ENCODE assay signal across 25 mouse cellular contexts in the genomic region with DNA sequence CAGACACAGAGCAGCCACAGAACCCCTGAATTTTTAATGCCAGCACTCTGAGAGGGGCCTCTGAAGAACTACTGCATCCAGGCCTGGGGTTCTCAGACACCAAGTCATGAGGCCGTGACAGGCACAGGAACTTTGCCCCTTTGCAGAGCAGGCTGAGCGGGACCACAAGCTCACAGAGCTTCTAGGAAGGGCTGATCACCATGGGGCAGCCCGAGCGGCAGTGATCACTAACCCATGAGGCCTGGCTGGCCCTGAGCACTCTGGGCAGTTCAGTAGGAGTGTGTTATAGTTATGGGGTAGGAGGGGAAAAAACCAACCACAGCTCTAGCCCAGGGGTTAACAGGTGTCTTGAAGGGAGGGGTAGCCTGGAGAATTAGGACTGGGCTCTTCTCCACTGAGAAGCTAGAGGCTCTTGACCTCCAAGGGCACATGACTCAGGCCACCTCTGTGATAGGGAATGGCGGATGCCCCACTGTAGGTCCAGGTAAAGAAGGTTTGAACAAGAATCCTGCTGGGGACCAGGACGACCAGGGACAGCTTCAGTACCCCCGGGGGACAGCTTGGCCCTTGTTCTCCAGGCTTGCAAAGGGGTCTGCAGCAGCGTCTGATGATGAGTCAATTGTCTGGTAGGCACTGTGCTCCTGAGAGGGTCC. TPM values are rescaled to one million over a fixed set of nuclear protein-coding genes. Genes with fewer than 3 reads are reported as not detected.
DNase-seq lines count a peak whose midpoint lies in the region; ATAC-seq and TF ChIP-seq lines count a peak whose summit lies in the region.
"Had no signal": no experiment of that assay in that cellular context is flagged by ENCODE, and none has a peak within 500 bp of the region (broad histone marks: within the 10 kb centered on the region; RNA-seq: fewer than 3 reads in every experiment).

No protein-coding gene starts in this region.

- H3K4me1 ChIP-seq in cerebellum, adult 2 months (ENCODE audit: control insufficient read depth, insufficient read depth, low read length): peaks cover 38% of the 10 kb centered on the region
- peaks cover 21% of the 10 kb centered on the region for H3K4me1 ChIP-seq in kidney, embryonic 14.5 days (ENCODE audit: control insufficient read depth, insufficient read depth, low read length)
- peaks cover 33% of the 10 kb centered on the region for H3K4me1 ChIP-seq in embryonic facial prominence, embryonic 10.5 days
- peaks cover under 1% of the 10 kb centered on the region; the same call in 1 of the 2 replicates for H3K4me1 ChIP-seq in forebrain, embryonic 13.5 days

- H3K4me2 ChIP-seq in kidney, embryonic 14.5 days (replicated peaks; ENCODE audit: low read depth, low read length): no peak overlapping the region
- H3K4me2 ChIP-seq in forebrain, embryonic 13.5 days: no peak overlapping the region
- H3K4me2 ChIP-seq: embryonic facial prominence, embryonic 12.5 days; embryonic facial prominence, embryonic 15.5 days; forebrain, embryonic 12.5 days; heart, embryonic 11.5 days; hindbrain, embryonic 13.5 days had no signal

- H3K27ac ChIP-seq in cerebellum, adult 2 months (ENCODE audit: insufficient read depth, low read length): peak overlapping the region; percentile 71
- no peak overlapping the region for H3K27ac ChIP-seq in kidney, embryonic 14.5 days (ENCODE audit: low read depth, low read length)
- no peak overlapping the region for H3K27ac ChIP-seq in embryonic facial prominence, embryonic 10.5 days (replicated peaks)
- H3K27ac ChIP-seq in forebrain, embryonic 13.5 days: no peak overlapping the region
- H3K27ac ChIP-seq: embryonic facial prominence, embryonic 12.5 days; embryonic facial prominence, embryonic 15.5 days; forebrain, embryonic 12.5 days; hindbrain, embryonic 10.5 days; hindbrain, embryonic 13.5 days had no signal

- no peaks in the 10 kb centered on the region for H3K27me3 ChIP-seq in cerebellum, adult 2 months (ENCODE audit: control insufficient read depth, insufficient read depth, low read length)
- H3K27me3 ChIP-seq in kidney, embryonic 14.5 days (ENCODE audit: control insufficient read depth, insufficient read depth, low read length): no peaks in the 10 kb centered on the region
- peaks cover under 1% of the 10 kb centered on the region; the same call in 1 of the 2 replicates for H3K27me3 ChIP-seq in embryonic facial prominence, embryonic 10.5 days (replicated peaks; ENCODE audit: low read depth, poor library complexity, severe bottlenecking)
- H3K27me3 ChIP-seq in forebrain, embryonic 13.5 days: no peaks in the 10 kb centered on the region
- H3K27me3 ChIP-seq: embryonic facial prominence, embryonic 12.5 days; embryonic facial prominence, embryonic 15.5 days; forebrain, embryonic 12.5 days; hindbrain, embryonic 13.5 days; Patski had no signal

- no peak for TF ChIP-seq POLR2A in cerebellum, adult 2 months (IDR thresholded peaks at IDR 0.05; ENCODE audit: borderline replicate concordance, insufficient read depth, low read length)

- ATAC-seq in kidney, embryonic 14.5 days (ENCODE audit: low FRiP score, low TSS enrichment): no peak
- ATAC-seq in forebrain, embryonic 13.5 days: no peak
- ATAC-seq: forebrain, embryonic 16.5 days; hindbrain, embryonic 16.5 days; Patski had no signal

- no peak for DNase-seq in cerebellum, adult 2 months
- DNase-seq in cerebellum, adult 8-10 months: no peak
- DNase-seq in kidney, adult 18-20 months: peak; percentile 47
- peak; percentile 69 for DNase-seq in kidney, adult 9 months
- DNase-seq in kidney, postnatal 25 days: peak; percentile 56 to 87
- no peak for DNase-seq in embryonic facial prominence, embryonic 10.5 days (ENCODE audit: low spot score)
- DNase-seq: adrenal gland, postnatal 10 days; cerebellum, adult 11 months; gastrocnemius, postnatal 10 days; gastrocnemius, postnatal 36 days; heart, postnatal 36 days had no signal

- WGBS in cerebellum, adult 2 months: 62% methylated on average over 8 of the region's 8 CpGs
- 88% methylated on average over 8 of the region's 8 CpGs for WGBS in kidney, embryonic 14.5 days
- WGBS in embryonic facial prominence, embryonic 10.5 days: 91% methylated on average over 8 of the region's 8 CpGs
- 95% methylated on average over 8 of the region's 8 CpGs for WGBS in forebrain, embryonic 13.5 days

- peaks cover 15% of the 10 kb centered on the region for H3K36me3 ChIP-seq in kidney, embryonic 14.5 days (ENCODE audit: control insufficient read depth, insufficient read depth, low read length)
- H3K36me3 ChIP-seq in embryonic facial prominence, embryonic 10.5 days (replicated peaks): peaks cover 30% of the 10 kb centered on the region
- peaks cover 8% of the 10 kb centered on the region; the same call in 1 of the 2 replicates for H3K36me3 ChIP-seq in forebrain, embryonic 13.5 days (ENCODE audit: poor library complexity, severe bottlenecking)
- H3K36me3 ChIP-seq: hindbrain, embryonic 13.5 days had no signal

- no peaks in the 10 kb centered on the region for H3K9me3 ChIP-seq in kidney, embryonic 14.5 days (ENCODE audit: control insufficient read depth, low read length)
- H3K9me3 ChIP-seq in embryonic facial prominence, embryonic 10.5 days: no peaks in the 10 kb centered on the region
- no peaks in the 10 kb centered on the region for H3K9me3 ChIP-seq in forebrain, embryonic 13.5 days (replicated peaks)
- H3K9me3 ChIP-seq: embryonic facial prominence, embryonic 12.5 days; embryonic facial prominence, embryonic 15.5 days; forebrain, embryonic 12.5 days; G1E; hindbrain, embryonic 10.5 days; hindbrain, embryonic 13.5 days had no signal

- H3K4me3 ChIP-seq in cerebellum, adult 2 months (replicated peaks; ENCODE audit: insufficient read depth, low read depth, low read length): no peak overlapping the region
- no peak overlapping the region for H3K4me3 ChIP-seq in kidney, embryonic 14.5 days (ENCODE audit: low read length)
- H3K4me3 ChIP-seq in embryonic facial prominence, embryonic 10.5 days: no peak overlapping the region
- H3K4me3 ChIP-seq in forebrain, embryonic 13.5 days: no peak overlapping the region
- H3K4me3 ChIP-seq: embryonic facial prominence, embryonic 12.5 days; embryonic facial prominence, embryonic 15.5 days; erythroblast, embryonic 14.5 days; forebrain, embryonic 12.5 days; hindbrain, embryonic 10.5 days; hindbrain, embryonic 13.5 days had no signal

- no peak for TF ChIP-seq CTCF in cerebellum, adult 2 months (IDR thresholded peaks at IDR 0.05; ENCODE audit: borderline replicate concordance, insufficient read depth, low read depth, low read length)

- H3K9ac ChIP-seq in kidney, embryonic 14.5 days (ENCODE audit: low read depth, low read length): no peak overlapping the region
- no peak overlapping the region for H3K9ac ChIP-seq in forebrain, embryonic 13.5 days
- H3K9ac ChIP-seq: embryonic facial prominence, embryonic 12.5 days; embryonic facial prominence, embryonic 15.5 days; forebrain, embryonic 12.5 days; hindbrain, embryonic 13.5 days had no signal

RNA-seq across cellular contexts. Expression of gene Agtrap, which starts 7.8 kb away (rescaled TPM):
- polyA plus RNA-seq in cerebellum, adult 2 months (2012; rRNA removed): 9.8 and 10.2 TPM in 2 replicates
- 17.4 and 22.8 TPM in 2 replicates for polyA plus RNA-seq in kidney, embryonic 14.5 days (2014; fragmentation: Nextera tagmentation; extraction: Ambion mirVana)
- polyA plus RNA-seq in embryonic facial prominence, embryonic 10.5 days (2016; fragmentation: Nextera tagmentation; extraction: Ambion mirVana): 13.2 and 14.8 TPM in 2 replicates
- 6.9 and 8.3 TPM in 2 replicates for polyA plus RNA-seq in forebrain, embryonic 13.5 days (2015; fragmentation: Nextera tagmentation; extraction: Ambion mirVana)

RNA-seq across cellular contexts. Expression of gene Mthfr, which starts 41.2 kb away (rescaled TPM):
- polyA plus RNA-seq in cerebellum, adult 2 months (2012; rRNA removed): 27.2 and 29.8 TPM in 2 replicates
- polyA plus RNA-seq in kidney, embryonic 14.5 days (2014; fragmentation: Nextera tagmentation; extraction: Ambion mirVana): 11.8 and 19.7 TPM in 2 replicates
- polyA plus RNA-seq in embryonic facial prominence, embryonic 10.5 days (2016; fragmentation: Nextera tagmentation; extraction: Ambion mirVana): 25.2 and 25.4 TPM in 2 replicates
- 15.9 and 18.2 TPM in 2 replicates for polyA plus RNA-seq in forebrain, embryonic 13.5 days (2015; fragmentation: Nextera tagmentation; extraction: Ambion mirVana)

RNA-seq across cellular contexts. Expression of gene Clcn6, which starts 41.4 kb away (rescaled TPM):
- polyA plus RNA-seq in cerebellum, adult 2 months (2012; rRNA removed): 56.8 and 59.4 TPM in 2 replicates
- polyA plus RNA-seq in kidney, embryonic 14.5 days (2014; fragmentation: Nextera tagmentation; extraction: Ambion mirVana): 4.0 and 6.0 TPM in 2 replicates
- polyA plus RNA-seq in embryonic facial prominence, embryonic 10.5 days (2016; fragmentation: Nextera tagmentation; extraction: Ambion mirVana): 10.3 and 12.0 TPM in 2 replicates
- polyA plus RNA-seq in forebrain, embryonic 13.5 days (2015; fragmentation: Nextera tagmentation; extraction: Ambion mirVana): 21.6 and 24.8 TPM in 2 replicates

RNA-seq across cellular contexts. Expression of gene Mad2l2, which starts 50.1 kb away (rescaled TPM):
- 31.8 and 36.0 TPM in 2 replicates for polyA plus RNA-seq in cerebellum, adult 2 months (2012; rRNA removed)
- 81.1 and 99.0 TPM in 2 replicates for polyA plus RNA-seq in kidney, embryonic 14.5 days (2014; fragmentation: Nextera tagmentation; extraction: Ambion mirVana)
- 63.3 and 67.3 TPM in 2 replicates for polyA plus RNA-seq in embryonic facial prominence, embryonic 10.5 days (2016; fragmentation: Nextera tagmentation; extraction: Ambion mirVana)
- 96.6 and 107 TPM in 2 replicates for polyA plus RNA-seq in forebrain, embryonic 13.5 days (2015; fragmentation: Nextera tagmentation; extraction: Ambion mirVana)

RNA-seq across cellular contexts. Expression of gene Draxin, which starts 50.4 kb away (rescaled TPM):
- 0.30 and 0.33 TPM in 2 replicates for polyA plus RNA-seq in cerebellum, adult 2 months (2012; rRNA removed)
- 0.43 and 0.80 TPM in 2 replicates for polyA plus RNA-seq in kidney, embryonic 14.5 days (2014; fragmentation: Nextera tagmentation; extraction: Ambion mirVana)
- polyA plus RNA-seq in embryonic facial prominence, embryonic 10.5 days (2016; fragmentation: Nextera tagmentation; extraction: Ambion mirVana): 1.5 and 2.4 TPM in 2 replicates
- 11.7 and 12.5 TPM in 2 replicates for polyA plus RNA-seq in forebrain, embryonic 13.5 days (2015; fragmentation: Nextera tagmentation; extraction: Ambion mirVana)
- polyA plus RNA-seq: erythroblast, embryonic 14.5 days; G1E; heart, embryonic 14.5 days had no signal

Comparison
In these comparisons a context has a peak if more than half of its experiments do, and no peak if none do; other contexts are left out.
1. DNase-seq: peak in kidney, adult 18-20 months (single experiment), kidney, adult 9 months (single experiment) and kidney, postnatal 25 days (2 of 2); none in cerebellum, adult 2 months (0 of 2), cerebellum, adult 8-10 months (single experiment) and embryonic facial prominence, embryonic 10.5 days (single experiment).